Mouse (Mus musculus): ENCODE results near the gene Rasgef1c.

Gene Rasgef1c

DNA sequence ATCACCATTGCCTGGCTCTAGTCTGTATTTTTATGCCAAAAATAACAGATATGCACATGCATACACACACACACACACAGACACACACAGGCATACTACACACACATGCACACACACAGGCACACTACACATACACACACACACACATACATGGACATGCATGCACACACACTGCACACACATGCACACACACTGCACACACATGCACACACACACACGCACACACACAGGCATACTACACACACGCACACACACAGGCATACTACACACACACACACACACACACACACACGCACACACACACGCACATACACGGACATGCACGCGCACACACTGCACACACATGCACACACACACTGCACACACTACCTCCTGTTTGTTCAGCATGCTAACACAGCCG, 77.3 kb downstream of the Rasgef1c start:
- no peak for DNase-seq

DNA sequence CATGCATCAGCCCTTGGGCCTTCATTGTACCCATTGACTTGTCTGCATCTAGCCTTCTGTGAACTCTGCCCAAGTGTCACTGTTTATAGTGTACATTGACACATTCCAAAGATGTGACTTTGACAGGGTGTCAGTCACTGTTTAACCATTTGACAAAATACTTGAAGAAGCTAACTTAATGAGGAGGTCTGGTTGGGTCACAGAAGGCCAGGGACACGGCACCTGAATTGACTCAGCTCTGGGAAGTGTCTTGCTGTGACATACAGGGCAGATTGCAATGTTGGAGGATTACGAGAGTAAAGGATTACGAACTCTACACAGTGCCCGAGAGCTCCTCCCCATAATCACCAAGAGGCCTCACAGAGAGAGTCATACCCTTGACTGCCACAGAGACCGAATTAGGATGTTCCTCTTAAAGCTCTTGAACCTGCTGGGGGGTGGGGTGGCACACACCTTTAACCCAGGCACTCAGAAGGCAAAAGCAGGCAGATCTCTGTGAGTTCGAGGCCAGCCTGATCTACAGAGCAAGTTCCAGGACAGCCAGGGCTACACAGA, 79.1 kb downstream of the Rasgef1c start:
- no peak for DNase-seq

DNA sequence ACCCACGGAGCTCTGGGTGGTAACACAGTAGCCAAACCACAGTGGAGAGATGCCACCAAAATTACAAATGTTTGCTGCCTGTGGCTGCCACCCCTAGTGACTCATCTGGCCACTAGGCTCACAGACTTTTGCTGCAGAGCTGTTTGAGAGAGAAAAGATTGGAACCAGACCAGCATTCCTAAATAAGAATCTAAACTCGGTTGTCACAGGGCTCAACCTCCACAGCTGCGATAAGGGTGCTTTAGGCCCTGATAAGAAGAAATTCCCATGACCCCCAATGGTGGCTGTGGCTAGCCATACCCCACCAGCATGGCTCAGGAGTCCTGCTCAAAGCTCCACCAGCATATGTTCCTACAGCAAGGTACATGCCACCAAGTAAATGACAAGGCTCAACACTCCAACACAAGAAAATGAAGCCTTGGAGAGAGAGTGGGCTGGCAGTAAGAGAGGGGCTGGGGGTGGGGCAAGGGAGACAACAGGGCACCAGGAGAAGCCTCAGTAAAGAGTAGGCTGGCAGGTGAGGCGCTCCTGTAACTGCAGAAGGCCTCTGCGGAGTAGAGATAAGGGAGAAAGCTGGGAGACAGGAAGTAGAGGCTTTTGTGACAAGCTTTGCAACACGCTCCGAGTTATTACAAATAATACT, 79.8 kb downstream of the Rasgef1c start:
- no peak for DNase-seq

DNA sequence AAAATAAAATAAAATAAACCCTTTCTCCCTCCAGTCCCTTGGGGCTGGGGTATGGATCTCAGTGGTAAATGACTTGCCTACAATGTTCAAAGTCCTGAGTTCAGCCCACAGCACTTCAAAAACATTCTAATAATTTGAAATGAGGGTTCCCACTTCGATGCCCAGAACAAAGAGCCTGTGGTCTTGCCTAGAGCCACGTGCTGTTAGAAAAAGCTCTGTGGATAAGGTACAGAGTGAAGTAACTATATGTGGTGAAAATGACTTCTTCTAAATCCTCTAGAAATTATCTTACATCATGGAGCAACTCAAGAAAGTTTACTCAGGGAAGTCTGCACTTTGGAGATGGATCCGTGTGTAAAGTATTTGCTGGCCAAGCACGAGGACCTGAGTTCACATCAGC, 80.5 kb downstream of the Rasgef1c start:
- DNase-seq = no peak

DNA sequence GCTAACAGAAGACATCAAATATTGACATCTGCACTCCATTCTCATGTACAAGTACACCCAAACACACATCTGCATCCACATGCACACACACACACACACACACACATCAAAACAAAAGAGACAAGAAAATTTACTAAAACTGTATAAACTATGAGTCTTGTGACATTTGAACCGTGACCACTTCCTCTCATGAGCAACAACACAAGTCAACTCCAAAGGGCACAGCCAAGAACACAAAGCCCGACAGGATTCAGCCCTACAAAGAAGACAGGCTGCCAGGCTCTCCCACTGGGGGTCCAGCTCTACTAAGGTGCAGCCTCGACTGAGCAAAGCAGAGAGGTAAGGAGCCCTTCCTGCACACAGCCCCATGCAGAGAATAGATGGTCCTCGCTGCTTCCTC, 81.2 kb downstream of the Rasgef1c start:
- DNase-seq = no peak

DNA sequence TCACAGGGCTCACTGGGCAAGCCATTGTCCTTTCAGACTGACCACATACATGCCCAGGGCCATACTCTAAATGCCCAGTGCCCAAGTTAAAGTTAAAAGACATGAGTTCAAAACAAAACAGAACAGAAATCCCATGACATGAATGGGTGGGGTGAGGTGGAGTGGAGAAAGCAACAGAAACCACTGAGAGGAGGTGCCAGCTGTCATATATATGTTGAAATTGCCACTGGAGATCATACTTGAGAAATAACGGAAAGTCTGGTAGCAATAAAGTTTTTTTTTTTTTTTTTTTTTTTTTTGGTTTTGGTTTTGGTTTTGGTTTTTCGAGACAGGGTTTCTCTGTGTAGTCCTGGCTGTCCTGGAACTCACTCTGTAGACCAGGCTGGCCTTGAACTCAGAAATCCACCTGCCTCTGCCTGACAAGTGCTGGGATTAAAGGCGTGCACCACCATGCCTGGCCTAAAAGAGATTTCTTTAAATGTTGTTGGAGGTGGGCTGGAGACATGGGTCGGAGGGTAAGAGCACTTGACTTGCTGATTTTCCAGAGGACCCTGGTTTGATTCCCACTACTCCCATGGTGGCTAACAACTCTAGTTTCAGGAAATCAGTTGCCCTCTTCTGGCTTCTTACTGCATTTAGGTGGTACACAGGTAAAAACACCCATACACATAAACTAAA, 82.4 kb downstream of the Rasgef1c start:
- DNase-seq = no peak

DNA sequence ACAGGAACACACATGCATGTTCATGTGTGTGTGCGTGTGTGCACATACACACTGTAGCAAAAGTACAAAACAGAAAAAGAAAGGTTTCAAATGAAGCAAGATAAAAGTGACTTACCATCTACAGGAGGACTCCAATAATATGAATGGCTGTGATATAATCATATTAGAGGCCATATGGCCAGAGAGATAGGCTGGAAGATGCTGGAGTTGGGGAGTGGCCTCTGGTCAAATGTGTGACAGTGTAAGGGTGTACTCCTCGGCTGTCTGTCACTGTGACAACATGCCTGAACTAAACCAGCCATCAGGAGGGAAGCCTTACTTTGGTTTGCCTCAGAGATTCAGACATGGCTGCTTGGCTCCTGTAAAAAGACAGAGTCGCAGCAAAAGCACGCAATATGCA, 83.4 kb downstream of the Rasgef1c start:
- DNase-seq = no peak

DNA sequence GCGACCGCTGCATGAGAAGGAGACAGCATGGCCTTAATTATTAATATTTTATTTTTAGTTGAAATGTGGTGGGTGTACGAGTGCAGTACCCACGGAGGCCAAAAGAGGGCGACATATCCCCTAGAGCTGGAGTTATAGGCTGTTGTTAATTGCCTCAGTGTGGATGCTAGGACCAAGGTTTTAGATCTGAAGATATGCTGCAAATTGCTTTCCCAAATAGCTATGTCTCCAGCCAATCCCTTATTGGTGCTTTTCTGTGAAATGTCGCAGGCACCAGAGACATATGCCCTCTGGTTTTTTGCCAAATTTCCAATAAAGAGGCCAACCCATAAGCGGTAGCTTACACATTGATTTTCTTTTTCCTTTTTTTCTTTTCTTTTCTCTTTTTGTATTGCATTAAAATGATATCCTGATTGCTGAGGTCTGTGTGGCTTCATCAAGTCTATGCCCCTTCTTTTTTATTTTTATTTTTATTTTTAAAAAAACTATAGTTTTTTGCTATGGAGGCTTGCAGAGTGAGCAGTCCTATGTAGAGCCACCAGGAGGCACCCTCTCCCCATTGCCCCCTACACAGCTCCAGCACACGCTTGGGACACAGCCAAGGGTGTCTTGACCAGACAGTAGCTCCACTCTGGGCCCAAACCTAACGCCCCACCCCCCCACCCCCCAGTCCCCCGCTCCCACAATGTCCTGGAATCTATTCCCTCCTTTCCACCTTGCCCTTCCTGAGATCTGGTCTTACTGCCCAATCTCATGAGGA, 84.8 kb downstream of the Rasgef1c start:
- peak; percentile 58 for DNase-seq

DNA sequence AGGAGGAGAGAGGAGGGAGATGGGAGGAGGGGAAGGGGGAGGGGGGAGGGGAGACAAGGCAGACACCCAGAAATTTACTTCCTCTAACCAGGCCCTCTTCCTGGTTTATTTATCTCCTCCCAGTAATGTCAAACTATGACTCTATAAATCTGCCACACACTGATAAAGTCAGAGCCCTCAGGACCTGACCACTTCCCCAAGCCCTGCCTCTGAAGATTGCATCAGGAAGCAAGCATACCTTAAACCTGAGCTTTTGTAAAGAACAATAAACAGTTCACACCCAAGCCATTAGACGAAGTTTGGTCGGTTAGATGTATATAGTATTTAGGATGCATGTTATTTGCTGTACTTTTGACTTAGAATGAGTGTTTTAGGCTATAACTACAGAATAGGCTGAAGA, 92.9 kb downstream of the Rasgef1c start:
- no peak for DNase-seq

DNA sequence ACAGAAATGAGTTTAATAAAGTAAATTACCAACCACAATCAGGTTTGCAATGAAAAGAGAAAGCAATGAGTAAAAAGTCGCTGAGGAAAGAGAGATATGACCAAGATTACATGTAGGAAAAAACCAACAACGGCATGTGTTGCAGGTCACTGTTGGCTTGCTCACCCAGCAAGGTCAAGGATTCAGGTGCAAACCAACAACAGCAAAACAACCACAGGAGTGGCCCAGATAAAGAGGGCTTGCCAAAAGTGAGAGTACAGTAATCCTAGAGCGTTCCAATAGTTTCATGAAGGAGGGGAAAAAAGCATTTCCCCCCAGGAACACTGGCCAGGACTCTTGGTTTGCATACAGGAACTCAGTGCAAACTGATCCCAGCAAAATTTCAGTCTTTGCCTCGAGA, 94.8 kb downstream of the Rasgef1c start:
- DNase-seq = no peak

DNA sequence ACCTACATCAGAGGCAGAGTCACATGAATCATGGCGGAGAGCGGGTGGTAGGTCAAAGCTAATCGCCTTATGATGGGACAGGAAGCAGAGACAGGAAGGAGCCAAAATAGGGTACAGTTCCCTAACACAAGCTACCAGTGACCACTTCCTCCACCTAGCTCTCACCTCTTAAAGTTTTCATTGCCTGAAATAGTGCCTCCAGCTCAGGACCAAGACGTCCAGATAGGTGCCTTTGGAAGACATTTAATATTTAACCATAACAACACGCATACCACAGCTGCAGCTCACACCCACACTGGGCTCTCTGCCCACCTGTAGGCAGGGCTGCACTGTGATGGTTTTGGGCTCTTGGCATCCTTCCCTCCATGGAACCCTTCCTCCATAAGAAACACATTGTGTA, 95.7 kb downstream of the Rasgef1c start:
- DNase-seq = no peak

DNA sequence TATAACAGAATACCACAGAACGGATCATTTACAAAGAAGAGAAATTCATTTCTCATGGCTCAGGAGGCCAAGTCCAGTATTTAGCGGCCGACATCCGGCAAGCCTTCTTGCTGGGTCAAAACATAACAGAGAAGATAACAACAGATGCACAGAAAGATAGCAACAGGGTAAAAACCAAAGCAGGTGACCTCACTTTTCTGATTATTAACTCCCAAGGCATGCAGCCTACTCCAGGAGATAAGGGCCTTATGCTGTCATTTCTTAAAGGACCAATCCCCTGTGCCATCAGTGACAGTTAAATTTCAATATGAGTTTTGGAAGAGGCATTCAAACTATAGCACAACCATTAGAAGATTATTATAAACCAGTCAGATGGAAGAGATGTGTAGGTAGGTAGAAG, 101.2 kb downstream of the Rasgef1c start:
- DNase-seq = no peak

DNA sequence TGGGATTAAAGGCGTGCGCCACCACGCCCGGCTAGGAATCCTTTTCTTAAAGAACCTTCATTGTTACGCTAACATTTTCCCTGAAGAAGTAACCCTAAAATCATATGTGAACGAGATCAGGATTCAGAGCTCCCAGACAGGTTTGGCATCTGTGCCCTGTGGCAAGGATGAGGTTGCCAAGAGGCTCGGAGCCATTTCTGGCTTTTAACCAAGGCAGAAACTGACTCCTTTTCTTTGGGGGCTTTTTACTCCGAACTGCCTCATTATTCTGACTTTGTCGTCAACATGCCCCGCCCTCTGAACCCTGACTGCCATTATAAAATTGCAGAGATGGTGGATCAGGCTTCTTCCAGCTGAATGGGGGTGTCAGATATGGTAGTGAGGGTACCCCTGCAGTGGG, 106.1 kb downstream of the Rasgef1c start:
- DNase-seq = no peak

DNA sequence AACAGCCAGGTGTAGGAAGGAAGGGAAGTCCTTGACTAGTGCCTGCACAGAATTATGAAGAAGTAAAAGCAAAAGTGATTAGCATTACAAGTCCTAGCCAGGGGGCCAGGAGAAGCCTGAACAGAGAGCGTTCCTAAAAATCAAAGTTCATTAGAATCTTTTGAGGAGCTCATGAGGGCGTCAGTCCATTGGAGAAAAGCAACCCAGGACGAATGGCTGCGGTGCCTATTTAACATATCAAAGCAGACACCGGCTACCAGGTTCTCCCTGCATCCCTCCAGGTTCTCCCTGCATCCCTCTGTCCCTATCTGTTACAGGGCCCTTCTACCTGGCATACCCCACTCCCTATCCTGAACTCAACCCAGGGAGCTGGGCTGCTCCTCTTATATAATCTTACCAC, 106.6 kb downstream of the Rasgef1c start:
- no peak for DNase-seq

DNA sequence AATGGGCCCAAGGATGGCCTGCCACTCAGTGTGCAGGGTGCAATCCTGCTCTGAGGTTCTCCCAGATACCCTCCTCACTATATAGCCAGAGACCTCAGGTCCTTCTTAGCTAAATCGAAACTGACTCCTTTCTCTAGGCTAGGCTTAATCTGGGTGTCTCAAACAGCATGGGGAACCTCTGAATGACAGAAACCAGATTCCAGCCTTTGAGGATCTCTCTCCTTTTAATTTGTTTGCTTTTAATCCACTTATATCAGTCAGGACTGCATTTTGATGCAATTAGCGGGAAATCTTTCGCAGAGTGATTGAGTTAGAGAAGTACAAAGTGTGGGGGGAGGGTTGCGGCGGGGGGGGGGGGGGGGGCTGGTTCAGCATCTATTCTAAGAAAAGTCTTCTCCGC, 111.4 kb downstream of the Rasgef1c start:
- DNase-seq = no peak

DNA sequence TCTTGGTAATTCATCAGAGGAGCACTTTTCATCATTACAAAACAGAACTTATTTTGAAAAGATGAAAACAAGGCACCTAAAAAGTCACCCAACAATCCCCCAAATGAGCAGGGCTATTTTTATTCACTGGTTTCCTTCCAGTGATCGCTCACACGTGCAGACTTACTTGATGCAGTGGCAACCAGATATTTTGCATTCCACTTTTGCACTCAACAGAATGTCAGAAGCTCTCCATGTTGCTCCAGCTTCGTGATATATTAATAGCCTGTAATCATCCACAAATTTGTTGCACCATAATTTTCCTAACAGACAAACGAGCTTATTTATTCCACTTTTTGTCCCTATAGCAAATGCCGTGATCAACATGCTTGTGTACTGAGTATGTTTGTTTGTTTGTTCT, 114.9 kb downstream of the Rasgef1c start:
- DNase-seq = no peak

DNA sequence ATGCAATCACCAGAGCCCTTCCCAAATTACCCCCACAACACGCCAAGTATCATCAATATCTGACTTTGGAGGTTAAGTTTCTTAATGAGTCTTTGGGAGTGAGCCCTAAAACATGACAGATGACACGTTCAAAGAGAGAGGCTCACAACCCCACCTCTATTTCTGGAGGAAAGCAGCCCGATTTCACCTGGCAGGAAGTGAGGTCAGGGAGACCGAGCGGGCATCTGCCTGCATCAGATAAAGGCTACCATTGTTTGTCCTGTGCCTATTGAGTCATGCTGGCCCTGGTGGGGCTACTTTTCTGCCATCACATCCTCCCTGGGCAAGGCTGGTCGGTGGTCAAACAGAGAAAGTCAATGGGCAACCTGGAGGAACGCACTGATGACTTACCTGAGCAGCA, 115.9 kb downstream of the Rasgef1c start:
- DNase-seq = no peak

DNA sequence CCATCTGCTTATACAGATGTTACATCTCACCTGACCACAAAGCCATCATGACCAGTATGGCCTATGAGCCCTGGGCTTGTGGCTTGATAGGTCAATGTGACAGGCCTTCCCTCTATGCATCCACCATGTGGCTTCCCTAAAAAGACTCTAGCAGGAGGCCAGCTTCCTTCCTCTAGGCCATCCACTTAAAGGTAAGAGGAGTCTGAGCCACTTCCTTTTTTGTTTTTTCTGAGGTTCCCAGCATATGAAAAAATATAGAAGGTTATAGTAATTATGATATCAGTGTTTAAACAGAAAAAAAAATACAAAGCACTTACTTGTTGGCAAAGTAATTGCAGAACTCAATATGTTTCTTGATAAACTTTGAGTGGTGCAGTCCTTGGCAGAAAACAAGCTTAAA, 117.2 kb downstream of the Rasgef1c start:
- no peak for DNase-seq

DNA sequence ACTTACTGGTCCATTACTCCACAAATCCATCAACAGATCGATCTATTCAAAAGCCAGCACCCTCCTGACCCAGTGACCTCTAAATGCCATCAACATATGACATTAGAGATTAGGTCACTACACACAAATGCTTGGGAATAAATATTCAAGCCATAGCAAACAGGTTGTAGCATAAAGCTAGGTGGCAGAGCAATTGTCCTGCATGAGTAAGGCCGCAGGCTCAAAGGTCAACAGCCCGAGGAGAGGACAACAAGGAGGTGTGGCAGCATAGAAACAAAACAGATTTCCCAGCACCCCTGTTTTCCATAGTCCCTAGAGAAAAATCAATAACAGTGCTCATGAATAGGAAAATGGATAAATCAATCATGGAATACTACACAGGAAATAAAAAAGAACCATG, 120.5 kb downstream of the Rasgef1c start:
- no peak for DNase-seq

DNA sequence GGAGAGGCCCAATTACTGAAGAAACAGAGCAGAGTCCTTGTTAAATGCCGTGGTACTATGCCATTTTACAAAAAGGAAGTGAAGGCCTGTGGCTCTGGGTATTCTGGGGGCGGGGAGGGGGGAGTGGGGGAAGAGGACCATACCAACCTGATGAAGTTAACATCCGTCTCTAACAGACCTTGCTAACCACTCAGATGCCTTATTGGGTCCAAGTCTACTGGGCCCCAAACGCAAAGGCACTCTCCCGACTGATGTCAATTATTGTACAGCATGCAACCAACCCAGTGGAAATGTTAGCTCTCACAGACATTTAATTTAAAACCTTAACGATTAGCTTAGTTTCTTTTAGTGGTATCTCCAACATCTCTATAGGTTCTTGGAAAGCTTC, 122.8 kb downstream of the Rasgef1c start:
- DNase-seq = no peak

DNA sequence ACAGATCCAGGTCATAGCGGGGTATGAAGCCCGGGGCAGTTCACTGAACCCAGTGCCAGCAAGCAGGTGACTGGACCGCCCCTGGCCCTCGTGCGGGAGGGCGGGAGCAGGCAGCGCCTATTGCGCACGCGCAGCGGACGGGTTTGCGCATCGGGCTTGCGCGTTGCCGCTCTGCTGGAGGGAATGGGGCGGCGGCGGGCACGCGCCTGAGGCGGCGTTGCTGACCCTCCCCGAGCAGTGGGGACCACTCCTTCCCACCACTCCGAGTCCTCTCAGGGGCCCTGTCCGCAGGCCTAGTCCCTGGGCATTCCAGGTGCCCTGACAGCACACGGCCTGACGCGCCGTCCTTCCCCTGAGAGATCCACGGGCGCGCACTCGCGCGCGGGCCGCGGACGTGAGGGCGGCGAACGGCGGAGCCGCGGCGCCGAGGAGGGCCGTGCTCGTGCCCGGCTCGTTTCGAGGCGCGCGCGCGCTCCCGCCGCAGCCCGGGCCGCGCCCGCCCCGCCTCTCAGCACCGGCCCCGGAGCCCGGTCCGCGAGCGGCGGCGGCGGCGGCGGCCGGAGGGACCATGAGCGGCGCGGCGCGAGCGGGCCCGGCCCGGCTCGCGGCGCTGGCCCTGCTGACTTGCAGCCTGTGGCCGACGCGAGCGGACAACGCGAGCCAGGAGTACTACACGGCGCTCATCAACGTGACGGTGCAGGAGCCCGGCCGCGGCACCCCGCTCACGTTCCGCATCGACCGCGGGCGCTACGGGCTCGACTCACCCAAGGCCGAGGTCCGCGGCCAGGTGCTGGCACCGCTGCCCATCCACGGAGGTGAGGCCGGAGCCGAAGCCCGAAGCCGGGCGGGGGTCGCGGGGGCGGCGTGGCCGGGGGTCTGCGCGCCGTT, 123.4 kb downstream of the Rasgef1c start, which contains the start of gene Rnf130:
Gene Rnf130, plus strand, starts transcription at position 514 of the 888 bp plus-strand sequence.
- DNase-seq = peak; percentile 97

DNA sequence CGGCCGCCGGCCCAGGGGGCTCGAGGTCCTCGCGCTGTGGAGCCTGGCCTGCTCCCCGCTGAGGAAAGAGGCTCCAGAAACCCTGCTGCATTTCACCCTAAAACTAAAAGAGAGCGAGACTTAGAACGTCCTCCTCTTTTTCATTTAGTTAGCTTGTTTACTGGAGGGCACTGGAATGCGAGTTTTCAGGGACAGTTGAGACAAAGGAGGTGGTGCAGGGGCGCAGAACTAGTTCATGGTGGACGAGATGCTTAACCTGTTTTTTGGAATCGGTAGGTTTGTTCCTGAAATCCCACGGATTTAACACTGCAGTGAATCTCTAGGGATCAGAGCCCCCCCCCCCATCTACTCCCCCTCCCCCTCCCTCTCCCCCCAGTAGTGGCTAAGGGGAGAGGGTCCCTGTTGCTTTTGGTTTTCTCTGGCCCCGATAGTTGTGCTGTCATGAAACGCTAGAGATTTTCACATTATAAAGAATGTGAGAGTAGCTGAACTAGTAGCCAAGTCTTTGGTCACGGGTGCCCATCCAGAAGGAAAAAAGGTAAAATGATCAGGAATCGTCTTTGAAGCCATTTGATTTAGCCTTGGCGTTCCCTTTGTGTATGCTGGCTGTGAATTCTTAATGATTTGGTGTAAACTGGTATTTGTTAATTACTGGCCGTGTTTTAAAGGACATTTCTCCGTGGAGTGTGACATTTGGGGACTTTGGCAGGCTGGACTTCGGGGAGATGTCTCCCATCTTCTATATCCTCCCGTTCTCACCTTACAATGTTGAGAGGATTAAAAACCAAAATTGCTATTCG, 124.3 kb downstream of the Rasgef1c start:
- DNase-seq = peak; percentile 39
